Mouse (Mus musculus) B cell, adult 62 days (primary cell): ENCODE data around the gene Rab3b. TPM values are rescaled to one million over a fixed set of nuclear protein-coding genes. Genes with fewer than 3 reads are reported as not detected.

ENCODE experiments used
- total RNA-seq: library from RNA; stranded (reverse); gene quantifications from 4 replicates; pipeline ENCODE4 v1.2.4, GENCODE M21; 2023

The Rab3b gene
- 0.33 to 0.34 TPM in 2 of 4 replicates, not detected in the others for total RNA-seq

GRCm38 (mm10) chr4:108878963-108879822, at the start of gene Rab3b:
Gene Rab3b, plus strand, starts transcription at chr4:108879063.

GRCm38 (mm10) chr4:108832916-108833827, 45.7 kb upstream of the Rab3b start, which contains the start of gene Btf3l4:
Gene Btf3l4, minus strand, starts transcription at chr4:108833614.

GRCm38 (mm10) chr4:108834115-108834970, 44.5 kb upstream of the Rab3b start, which contains the start of gene Txndc12:
Gene Txndc12, plus strand, starts transcription at chr4:108834601.

GRCm38 (mm10) chr4:108847715-108848504, 31.0 kb upstream of the Rab3b start, which contains the start of gene Kti12:
Gene Kti12, plus strand, starts transcription at chr4:108847785.

GRCm38 (mm10) chr4:108848505-108848848, 30.4 kb upstream of the Rab3b start, which contains the start of gene A730015C16Rik:
Gene A730015C16Rik, minus strand, starts transcription at chr4:108848619.

Other genes with a start within 250 kb of the Rab3b start
- not detected in 4 replicates for gene 3110021N24Rik, start 159.4 kb upstream of the Rab3b start, total RNA-seq
- gene Zfyve9, start 98.3 kb upstream of the Rab3b start, total RNA-seq, result 0.15 to 0.28 TPM (median 0.18 TPM) in 3 of 4 replicates, not detected in the other
- gene Btf3l4, start 45.4 kb upstream of the Rab3b start, total RNA-seq, result 65.3 to 70.0 TPM (median 67.5 TPM) in 4 replicates
- gene Txndc12, start 44.5 kb upstream of the Rab3b start, total RNA-seq, result 25.8 to 30.8 TPM (median 28.1 TPM) in 4 replicates
- 22.9 to 26.7 TPM (median 25.6 TPM) in 4 replicates for gene Kti12, start 31.3 kb upstream of the Rab3b start, total RNA-seq
- gene A730015C16Rik, start 30.4 kb upstream of the Rab3b start, total RNA-seq, result 0.47 to 0.48 TPM in 2 of 4 replicates, not detected in the others
- 194 to 242 TPM (median 235 TPM) in 4 replicates for gene Nrd1, start 121.6 kb downstream of the Rab3b start, total RNA-seq